Mouse (Mus musculus): Measurements from ENCODE around the gene Ankrd40. TPM values are rescaled to one million over a fixed set of nuclear protein-coding genes. Genes with fewer than 3 reads are reported as not detected.

Ankrd40 gene
- polyA plus RNA-seq, 1 experiment from 2014 or later, result 20.9 TPM

DNA sequence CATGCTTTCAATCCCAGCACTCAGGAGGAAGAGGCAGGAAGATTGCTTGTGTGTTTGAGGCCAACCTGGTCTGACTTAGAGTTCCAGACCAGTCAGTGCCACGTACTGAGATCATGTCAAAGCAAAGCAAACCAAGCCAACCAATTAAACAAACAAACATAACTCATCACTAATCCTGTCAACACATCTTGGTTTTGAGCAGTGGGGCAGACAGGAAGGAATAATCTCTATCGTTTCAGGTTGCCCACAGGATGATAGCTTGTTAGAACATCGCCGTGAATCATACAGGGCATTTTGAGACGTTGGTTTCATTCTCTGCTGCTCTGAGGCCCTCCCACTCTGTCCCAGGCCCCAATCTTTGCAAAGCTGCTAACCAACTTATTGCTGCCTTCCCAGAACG, 42.2 kb downstream of the Ankrd40 start:
- Histone ChIP-seq H3K27me3 (0 out of 2 replicates have a peak, but pooled peaks cover 4% of the 10 kb centered on the region), H3K36me3 (replicated peaks) (no peaks in the 10 kb centered on the region), H3K4me3 (replicated peaks) (no peak overlapping the region), H3K4me2 (no peak overlapping the region), H3K4me1 (no peaks in the 10 kb centered on the region), H3K9ac (no peak overlapping the region), H3K9me3 (no peaks in the 10 kb centered on the region), H3K27ac (no peak overlapping the region)
- 85% methylated on average over 6 of the region's 6 CpGs for WGBS
- ATAC-seq (ENCODE audit: low FRiP score), result no peak

DNA sequence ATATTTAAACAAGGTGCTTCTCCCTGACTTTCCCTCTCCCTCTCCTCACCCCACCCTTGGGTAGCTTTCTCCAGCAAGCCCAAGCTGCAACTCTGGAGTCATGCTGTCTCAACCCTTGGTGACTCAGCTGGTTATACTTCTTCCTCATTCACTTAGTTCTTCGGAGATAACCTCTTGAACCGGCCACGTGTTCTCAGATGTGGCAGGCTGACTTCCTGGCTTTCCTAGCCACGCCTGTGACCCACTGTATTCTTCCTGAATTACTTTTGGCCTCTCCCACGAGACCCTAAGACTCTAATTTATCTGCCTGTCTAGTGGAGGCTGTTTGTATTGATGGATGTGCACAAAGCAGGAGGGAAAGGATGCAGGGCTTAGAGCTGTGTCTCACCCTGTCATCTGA, 43.0 kb downstream of the Ankrd40 start:
- Histone ChIP-seq H3K27me3 (peaks cover 6% of the 10 kb centered on the region; the same call in 1 of the 2 replicates), H3K9me3 (no peaks in the 10 kb centered on the region), H3K4me3 (replicated peaks) (no peak overlapping the region), H3K4me2 (no peak overlapping the region), H3K36me3 (replicated peaks) (no peaks in the 10 kb centered on the region), H3K4me1 (no peaks in the 10 kb centered on the region), H3K9ac (no peak overlapping the region), H3K27ac (no peak overlapping the region)
- WGBS, result 60% methylated on average over 5 of the region's 5 CpGs
- ATAC-seq (ENCODE audit: low FRiP score), result no peak

DNA sequence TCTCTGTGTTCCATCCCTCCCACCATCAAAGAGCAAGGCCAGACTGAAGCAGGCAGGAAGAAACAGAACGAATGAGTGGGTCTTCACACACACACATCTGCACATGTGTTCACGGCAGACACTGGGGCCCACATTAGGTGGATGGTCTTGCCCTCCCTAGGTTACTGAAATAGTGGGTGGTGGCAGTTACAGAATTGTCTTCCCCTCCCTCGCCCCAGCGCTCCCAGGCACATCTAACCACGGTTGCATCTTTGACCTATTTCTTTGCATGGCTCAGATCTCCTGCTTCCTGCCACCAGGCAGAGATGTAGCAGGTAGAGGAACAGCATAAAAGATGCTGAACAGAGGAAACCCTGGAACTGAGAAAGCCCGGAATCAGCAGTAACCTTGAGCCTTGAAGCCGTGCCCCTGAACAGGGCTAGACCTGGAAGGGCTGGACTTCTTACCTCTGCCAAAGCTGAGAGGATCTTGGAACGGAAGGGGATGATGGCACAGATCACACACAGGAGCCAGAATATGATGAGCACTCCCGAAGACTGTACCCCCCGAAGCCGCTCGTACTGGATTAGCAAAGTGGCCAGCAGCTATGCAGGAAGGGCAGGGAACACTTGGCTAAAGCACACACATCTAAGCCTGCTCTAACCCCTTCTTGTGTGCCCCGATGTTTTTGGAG, 46.6 kb downstream of the Ankrd40 start:
- no peak overlapping the region for H3K4me2 ChIP-seq
- ATAC-seq (ENCODE audit: low FRiP score), result no peak

DNA sequence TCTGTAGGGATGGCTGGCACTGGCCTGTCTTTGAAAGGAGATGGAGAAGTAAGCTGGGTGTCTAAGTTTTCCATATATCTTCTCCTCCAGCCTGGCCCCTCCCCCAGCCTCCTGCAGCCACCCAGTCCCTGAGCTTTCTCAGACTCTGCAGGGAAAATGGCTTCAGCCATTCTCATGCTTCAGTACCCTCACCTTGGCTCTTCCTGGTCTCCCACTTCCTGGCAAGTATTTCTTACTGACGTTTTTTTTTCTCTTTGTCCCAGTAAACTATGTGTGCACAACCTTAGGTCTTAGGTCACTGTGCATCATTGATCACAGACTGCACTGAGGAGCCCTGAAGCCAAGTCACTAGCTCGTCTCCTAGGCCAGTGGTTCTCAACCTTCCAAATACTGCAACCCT, 51.3 kb downstream of the Ankrd40 start:
- Histone ChIP-seq H3K4me3 (replicated peaks) (no peak overlapping the region), H3K4me2 (no peak overlapping the region), H3K9ac (no peak overlapping the region), H3K27me3 (peaks cover 2% of the 10 kb centered on the region; the same call in 1 of the 2 replicates), H3K4me1 (no peaks in the 10 kb centered on the region), H3K36me3 (replicated peaks) (no peaks in the 10 kb centered on the region), H3K9me3 (no peaks in the 10 kb centered on the region), H3K27ac (no peak overlapping the region)
- 30% methylated on average over 2 of the region's 2 CpGs for WGBS
- ATAC-seq (ENCODE audit: low FRiP score), result no peak

More for the DNA sequence above, 46.6 kb downstream of the Ankrd40 start:
- WGBS, result 89% methylated on average over 13 of the region's 13 CpGs
- H3K9ac ChIP-seq, result no peak overlapping the region
- no peak overlapping the region for H3K4me3 ChIP-seq (replicated peaks)
- no peaks in the 10 kb centered on the region for H3K4me1 ChIP-seq
- H3K9me3 ChIP-seq, result no peaks in the 10 kb centered on the region
- peaks cover 6% of the 10 kb centered on the region; the same call in 1 of the 2 replicates for H3K27me3 ChIP-seq
- no peak overlapping the region for H3K27ac ChIP-seq
- H3K36me3 ChIP-seq (replicated peaks), result no peaks in the 10 kb centered on the region

DNA sequence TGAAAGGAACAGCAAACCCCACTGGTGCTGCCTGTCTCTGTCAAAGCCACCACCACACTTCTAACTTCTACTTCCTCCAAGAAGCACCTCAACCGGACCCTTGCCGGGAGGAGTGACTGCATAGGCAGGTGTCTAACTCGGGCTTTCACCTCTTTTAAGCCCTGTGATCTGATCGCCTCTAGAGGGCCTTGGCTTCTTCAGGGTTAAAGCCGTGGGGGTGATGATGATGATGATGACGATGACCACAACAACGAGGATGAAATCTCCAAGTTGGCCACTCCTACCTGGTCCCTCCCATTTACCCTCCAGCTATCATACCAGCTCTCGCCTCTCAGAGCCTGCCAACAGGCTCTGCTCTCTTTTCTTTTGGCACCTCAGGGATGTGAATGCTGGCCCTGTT, 51.9 kb downstream of the Ankrd40 start:
- ATAC-seq (ENCODE audit: low FRiP score), result no peak
- H3K4me3 ChIP-seq (replicated peaks), result no peak overlapping the region
- no peak overlapping the region for H3K9ac ChIP-seq
- H3K4me1 ChIP-seq, result no peaks in the 10 kb centered on the region
- H3K9me3 ChIP-seq, result no peaks in the 10 kb centered on the region
- no peak overlapping the region for H3K4me2 ChIP-seq
- 78% methylated on average over 8 of the region's 8 CpGs for WGBS
- H3K27me3 ChIP-seq, result peaks cover 2% of the 10 kb centered on the region; the same call in 1 of the 2 replicates
- H3K36me3 ChIP-seq (replicated peaks), result no peaks in the 10 kb centered on the region
- no peak overlapping the region for H3K27ac ChIP-seq

DNA sequence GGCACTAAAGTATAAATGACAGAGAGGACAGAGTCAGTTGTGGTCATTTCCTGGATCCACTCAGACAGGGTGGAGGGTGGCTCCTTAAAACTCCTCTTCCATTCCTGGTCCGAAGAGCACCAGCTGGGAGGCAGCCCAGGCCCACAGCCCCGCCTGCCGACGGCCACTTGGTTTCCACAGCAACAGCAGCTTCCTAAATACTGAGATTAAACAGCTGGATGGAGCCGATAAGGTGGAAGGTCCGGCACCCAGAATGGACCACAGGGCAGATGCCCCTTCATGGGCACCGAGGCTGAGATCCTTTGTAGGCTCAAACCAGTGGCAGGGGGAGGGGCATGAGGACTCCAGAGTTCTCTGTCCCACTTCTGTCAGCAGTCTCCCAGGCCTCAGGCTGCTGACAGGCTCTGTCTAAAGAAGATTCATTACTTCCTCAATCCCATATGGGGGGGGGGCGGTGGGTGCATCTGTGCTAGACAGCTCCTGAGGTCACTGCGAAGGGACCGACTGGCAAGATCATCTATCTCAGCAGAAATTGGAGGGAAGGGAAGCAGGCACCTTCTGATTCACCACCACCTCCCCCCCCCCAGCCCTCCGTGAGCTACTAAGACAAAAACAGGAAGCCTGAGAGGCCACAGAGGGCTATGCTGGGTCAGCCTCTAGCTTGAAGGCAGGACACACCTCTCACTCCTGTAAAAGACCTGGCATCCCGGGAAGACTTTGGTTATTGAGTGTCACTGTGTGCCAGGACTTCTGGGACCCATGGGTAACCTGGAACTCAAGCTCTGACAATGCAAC, 58.4 kb downstream of the Ankrd40 start:
- Histone ChIP-seq H3K27me3 (peaks cover 6% of the 10 kb centered on the region; the same call in 1 of the 2 replicates), H3K27ac (0 out of 2 replicates have a peak overlapping the region, but pooled peaks have one; percentile 19), H3K4me2 (no peak overlapping the region), H3K36me3 (replicated peaks) (no peaks in the 10 kb centered on the region), H3K9me3 (no peaks in the 10 kb centered on the region), H3K4me3 (replicated peaks) (no peak overlapping the region), H3K4me1 (peaks cover 12% of the 10 kb centered on the region), H3K9ac (no peak overlapping the region)
- 53% methylated on average over 12 of the region's 12 CpGs for WGBS
- ATAC-seq (ENCODE audit: low FRiP score), result no peak

DNA sequence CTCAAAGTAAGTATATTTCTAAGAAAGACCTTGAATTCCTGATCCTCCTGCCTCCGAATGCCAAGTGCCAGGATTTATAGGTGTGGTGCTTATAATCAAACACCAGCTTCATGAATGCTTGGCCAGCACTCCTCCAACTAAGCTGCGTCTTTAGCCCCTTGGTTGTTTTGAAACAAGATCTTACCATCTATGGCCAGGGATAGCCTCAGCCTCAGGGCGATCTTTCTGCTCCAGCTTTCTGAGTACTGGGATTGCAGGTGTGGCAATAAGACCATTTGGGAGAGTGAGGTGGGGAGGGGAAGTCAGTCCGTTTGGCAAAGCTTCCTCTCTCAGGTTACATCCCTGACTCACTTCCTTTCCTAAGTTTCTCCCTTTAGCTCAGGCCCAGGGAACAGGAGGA, 60.0 kb downstream of the Ankrd40 start:
- Histone ChIP-seq H3K36me3 (replicated peaks) (no peaks in the 10 kb centered on the region), H3K27ac (no peak overlapping the region), H3K4me3 (replicated peaks) (no peak overlapping the region), H3K9me3 (no peaks in the 10 kb centered on the region), H3K4me1 (peaks cover 18% of the 10 kb centered on the region), H3K9ac (no peak overlapping the region), H3K27me3 (peaks cover 21% of the 10 kb centered on the region), H3K4me2 (no peak overlapping the region)
- WGBS, result 83% methylated on average over 4 of the region's 4 CpGs
- ATAC-seq (ENCODE audit: low FRiP score), result no peak

DNA sequence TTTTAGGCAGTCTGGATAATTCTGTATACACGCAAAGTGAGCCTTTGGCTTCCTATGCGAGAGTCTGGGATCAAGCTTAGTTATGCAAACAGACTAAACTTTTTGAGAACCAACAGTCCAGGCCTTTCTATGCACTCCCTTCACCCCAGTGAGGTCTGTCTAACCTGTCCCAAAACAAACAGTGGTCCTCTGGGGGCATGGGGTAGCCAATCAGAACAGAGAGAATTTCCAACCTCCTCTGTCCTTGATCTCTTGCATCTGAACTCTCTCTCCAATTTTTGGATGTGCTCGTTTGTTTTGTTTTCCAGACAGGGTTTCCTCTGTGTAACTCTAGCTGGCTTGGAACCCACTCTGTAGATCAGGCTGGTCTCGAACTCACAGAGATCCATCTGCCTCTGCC, 61.2 kb downstream of the Ankrd40 start:
- no peak overlapping the region for H3K9ac ChIP-seq
- H3K4me2 ChIP-seq, result no peak overlapping the region
- peaks cover 20% of the 10 kb centered on the region for H3K4me1 ChIP-seq
- H3K9me3 ChIP-seq, result no peaks in the 10 kb centered on the region
- H3K36me3 ChIP-seq (replicated peaks), result no peaks in the 10 kb centered on the region
- peaks cover 27% of the 10 kb centered on the region for H3K27me3 ChIP-seq
- no peak for ATAC-seq (ENCODE audit: low FRiP score)
- no peak overlapping the region for H3K4me3 ChIP-seq (replicated peaks)
- 91% methylated on average over 4 of the region's 4 CpGs for WGBS
- no peak overlapping the region for H3K27ac ChIP-seq

DNA sequence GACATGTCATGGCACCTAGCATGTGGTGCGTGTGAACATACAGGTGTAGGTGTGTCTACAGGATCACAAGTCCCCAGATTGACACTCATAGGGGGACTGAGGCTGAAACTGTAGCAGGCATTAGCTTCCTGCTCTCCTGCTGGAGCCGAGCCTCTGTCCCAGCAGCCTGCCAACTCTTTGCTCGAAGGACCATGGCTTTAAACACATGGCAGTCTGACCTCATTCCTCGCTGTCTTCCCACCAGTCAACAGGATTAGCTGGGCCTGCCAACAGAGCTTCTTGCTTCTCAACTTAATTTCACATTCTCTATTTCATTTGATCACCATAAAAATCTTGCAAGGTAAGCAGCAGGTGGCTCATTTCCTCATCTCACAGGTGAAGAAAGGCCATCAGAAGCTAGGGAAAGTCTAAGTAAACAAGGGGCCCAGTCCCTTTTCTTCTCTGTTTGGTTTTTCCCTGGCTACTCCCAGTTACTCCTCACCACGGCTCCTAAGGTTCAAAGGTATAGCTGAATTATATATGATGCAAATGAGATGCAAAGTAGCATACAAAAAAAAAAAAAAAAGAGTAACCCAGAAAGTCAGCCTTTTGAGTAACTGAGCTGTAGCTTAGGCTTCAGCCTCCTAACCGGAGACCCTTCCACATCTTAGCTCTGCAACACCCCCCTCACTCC, 62.1 kb downstream of the Ankrd40 start:
- H3K4me1 ChIP-seq, result peaks cover 20% of the 10 kb centered on the region
- no peak for ATAC-seq (ENCODE audit: low FRiP score)
- H3K9me3 ChIP-seq, result no peaks in the 10 kb centered on the region
- no peak overlapping the region for H3K4me2 ChIP-seq
- no peak overlapping the region for H3K4me3 ChIP-seq (replicated peaks)
- H3K9ac ChIP-seq, result no peak overlapping the region
- WGBS, result 78% methylated on average over 6 of the region's 6 CpGs
- H3K27ac ChIP-seq, result no peak overlapping the region
- no peaks in the 10 kb centered on the region for H3K36me3 ChIP-seq (replicated peaks)
- H3K27me3 ChIP-seq, result peaks cover 34% of the 10 kb centered on the region

DNA sequence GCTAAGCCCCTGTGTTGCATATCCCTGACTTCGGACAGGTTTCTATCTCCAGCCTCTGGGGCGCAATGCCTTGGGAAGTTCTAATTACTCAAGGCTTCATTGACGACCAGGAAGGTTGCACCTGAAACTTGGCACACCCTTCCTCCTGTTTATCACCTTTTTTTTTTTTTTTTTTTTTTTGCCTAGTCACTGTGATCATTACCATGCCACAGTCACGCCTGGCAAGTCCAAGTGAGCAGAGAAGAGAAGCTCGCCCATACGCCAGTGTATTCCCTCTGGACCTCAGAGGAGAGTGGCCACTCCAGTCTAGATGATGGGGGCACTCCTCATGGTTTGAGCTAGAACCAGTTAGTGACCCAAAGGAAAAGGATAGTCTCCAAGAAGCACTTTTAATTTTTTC, 63.0 kb downstream of the Ankrd40 start:
- Histone ChIP-seq H3K36me3 (replicated peaks) (no peaks in the 10 kb centered on the region), H3K4me1 (peaks cover 15% of the 10 kb centered on the region), H3K27me3 (peaks cover 37% of the 10 kb centered on the region), H3K9ac (no peak overlapping the region), H3K9me3 (no peaks in the 10 kb centered on the region), H3K4me2 (no peak overlapping the region), H3K27ac (no peak overlapping the region), H3K4me3 (replicated peaks) (no peak overlapping the region)
- ATAC-seq (ENCODE audit: low FRiP score), result no peak
- WGBS, result 90% methylated on average over 6 of the region's 6 CpGs
